Mouse (Mus musculus): Measurements from ENCODE around the gene 1700013G24Rik. TPM values are rescaled to one million over a fixed set of nuclear protein-coding genes. Genes with fewer than 3 reads are reported as not detected.

Gene 1700013G24Rik
- polyA plus RNA-seq, 1 experiment from 2014 or later = not detected

- Histone ChIP-seq H3K27me3 (ENCODE audit: control insufficient read depth, insufficient read depth, low read length) (no peaks in the 10 kb centered on the region), H3K9me3 (ENCODE audit: control insufficient read depth, low read length) (no peaks in the 10 kb centered on the region), H3K4me2 (replicated peaks; ENCODE audit: low read depth) (no peak overlapping the region), H3K36me3 (ENCODE audit: control insufficient read depth, insufficient read depth, low read length) (no peaks in the 10 kb centered on the region), H3K4me1 (replicated peaks; ENCODE audit: control insufficient read depth, insufficient read depth) (peaks cover 10% of the 10 kb centered on the region), H3K27ac (replicated peaks) (no peak overlapping the region), H3K4me3 (ENCODE audit: low read depth, low read length) (no peak overlapping the region), H3K9ac (ENCODE audit: low read length) (no peak overlapping the region)
- 80% methylated on average over 6 of the region's 6 CpGs for WGBS
- TF ChIP-seq EP300 (optimal IDR thresholded peaks at IDR 0.05) = no peak
- no peak for TF ChIP-seq CTCF (IDR thresholded peaks at IDR 0.05; ENCODE audit: low read depth)
- ATAC-seq (ENCODE audit: low FRiP score, low TSS enrichment) (no peak), DNase-seq (ENCODE audit: low spot score) (no peak)
These were observed 894 bp upstream of the 1700013G24Rik start for GRCm38 (mm10) chr4:137452190-137452589.

- WGBS = 86% methylated on average over 14 of the region's 14 CpGs
- Histone ChIP-seq H3K4me1 (replicated peaks; ENCODE audit: control insufficient read depth, insufficient read depth) (peaks cover 3% of the 10 kb centered on the region; the same call in 1 of the 2 replicates), H3K4me2 (replicated peaks; ENCODE audit: low read depth) (no peak overlapping the region), H3K36me3 (ENCODE audit: control insufficient read depth, insufficient read depth, low read length) (no peaks in the 10 kb centered on the region), H3K27me3 (ENCODE audit: control insufficient read depth, insufficient read depth, low read length) (no peaks in the 10 kb centered on the region), H3K4me3 (ENCODE audit: low read depth, low read length) (no peak overlapping the region), H3K27ac (replicated peaks) (no peak overlapping the region), H3K9ac (ENCODE audit: low read length) (no peak overlapping the region), H3K9me3 (ENCODE audit: control insufficient read depth, low read length) (no peaks in the 10 kb centered on the region)
- no peak for ATAC-seq (ENCODE audit: low FRiP score, low TSS enrichment)
- no peak for DNase-seq (ENCODE audit: low spot score)
- no peak for TF ChIP-seq EP300 (optimal IDR thresholded peaks at IDR 0.05)
- TF ChIP-seq CTCF (IDR thresholded peaks at IDR 0.05; ENCODE audit: low read depth) = no peak
These were observed 1.5 kb downstream of the 1700013G24Rik start for GRCm38 (mm10) chr4:137454582-137454981.

- H3K4me2 ChIP-seq (replicated peaks; ENCODE audit: low read depth) = no peak overlapping the region
- 82% methylated on average over 12 of the region's 12 CpGs for WGBS
- no peak for ATAC-seq (ENCODE audit: low FRiP score, low TSS enrichment)
- no peak for TF ChIP-seq EP300 (optimal IDR thresholded peaks at IDR 0.05)
- TF ChIP-seq CTCF (IDR thresholded peaks at IDR 0.05; ENCODE audit: low read depth) = no peak
- H3K4me3 ChIP-seq (ENCODE audit: low read depth, low read length) = no peak overlapping the region
- H3K36me3 ChIP-seq (ENCODE audit: control insufficient read depth, insufficient read depth, low read length) = no peaks in the 10 kb centered on the region
- H3K4me1 ChIP-seq (replicated peaks; ENCODE audit: control insufficient read depth, insufficient read depth) = peaks cover 3% of the 10 kb centered on the region; the same call in 1 of the 2 replicates
- no peak for DNase-seq (ENCODE audit: low spot score)
- no peaks in the 10 kb centered on the region for H3K27me3 ChIP-seq (ENCODE audit: control insufficient read depth, insufficient read depth, low read length)
- H3K27ac ChIP-seq (replicated peaks) = no peak overlapping the region
- H3K9me3 ChIP-seq (ENCODE audit: control insufficient read depth, low read length) = no peaks in the 10 kb centered on the region
- H3K9ac ChIP-seq (ENCODE audit: low read length) = no peak overlapping the region
These were observed 3.5 kb downstream of the 1700013G24Rik start for GRCm38 (mm10) chr4:137456581-137456980.

GRCm38 (mm10) chr4:137457292-137457691 lies 4.2 kb downstream of the 1700013G24Rik start:
- TF ChIP-seq EP300 (optimal IDR thresholded peaks at IDR 0.05) = no peak
- DNase-seq (ENCODE audit: low spot score) (no peak), ATAC-seq (ENCODE audit: low FRiP score, low TSS enrichment) (no peak)
- no peaks in the 10 kb centered on the region for H3K9me3 ChIP-seq (ENCODE audit: control insufficient read depth, low read length)
- no peaks in the 10 kb centered on the region for H3K27me3 ChIP-seq (ENCODE audit: control insufficient read depth, insufficient read depth, low read length)
- no peak overlapping the region for H3K4me3 ChIP-seq (ENCODE audit: low read depth, low read length)
- peaks cover 3% of the 10 kb centered on the region; the same call in 1 of the 2 replicates for H3K4me1 ChIP-seq (replicated peaks; ENCODE audit: control insufficient read depth, insufficient read depth)
- H3K27ac ChIP-seq (replicated peaks) = no peak overlapping the region
- H3K36me3 ChIP-seq (ENCODE audit: control insufficient read depth, insufficient read depth, low read length) = no peaks in the 10 kb centered on the region
- WGBS = 53% methylated on average over 4 of the region's 4 CpGs
- no peak overlapping the region for H3K4me2 ChIP-seq (replicated peaks; ENCODE audit: low read depth)
- H3K9ac ChIP-seq (ENCODE audit: low read length) = no peak overlapping the region

- peaks cover 1% of the 10 kb centered on the region; the same call in 1 of the 2 replicates for H3K4me1 ChIP-seq (replicated peaks; ENCODE audit: control insufficient read depth, insufficient read depth)
- H3K4me3 ChIP-seq (ENCODE audit: low read depth, low read length) = no peak overlapping the region
- H3K27me3 ChIP-seq (ENCODE audit: control insufficient read depth, insufficient read depth, low read length) = no peaks in the 10 kb centered on the region
- 0 out of 2 replicates have a peak, but pooled peaks have one; percentile 14 for ATAC-seq (ENCODE audit: low FRiP score, low TSS enrichment)
- no peak overlapping the region for H3K27ac ChIP-seq (replicated peaks)
- no peaks in the 10 kb centered on the region for H3K36me3 ChIP-seq (ENCODE audit: control insufficient read depth, insufficient read depth, low read length)
- DNase-seq (ENCODE audit: low spot score) = peak; percentile 62
- WGBS = 57% methylated on average over 9 of the region's 9 CpGs
- H3K4me2 ChIP-seq (replicated peaks; ENCODE audit: low read depth) = no peak overlapping the region
- H3K9me3 ChIP-seq (ENCODE audit: control insufficient read depth, low read length) = no peaks in the 10 kb centered on the region
- no peak for TF ChIP-seq EP300 (optimal IDR thresholded peaks at IDR 0.05)
- no peak for TF ChIP-seq CTCF (IDR thresholded peaks at IDR 0.05; ENCODE audit: low read depth)
- no peak overlapping the region for H3K9ac ChIP-seq (ENCODE audit: low read length)
These were observed 5.2 kb downstream of the 1700013G24Rik start for GRCm38 (mm10) chr4:137458310-137458709.

- Histone ChIP-seq H3K4me3 (ENCODE audit: low read depth, low read length) (no peak overlapping the region), H3K9me3 (ENCODE audit: control insufficient read depth, low read length) (no peaks in the 10 kb centered on the region), H3K27ac (replicated peaks) (no peak overlapping the region), H3K36me3 (ENCODE audit: control insufficient read depth, insufficient read depth, low read length) (no peaks in the 10 kb centered on the region), H3K4me1 (replicated peaks; ENCODE audit: control insufficient read depth, insufficient read depth) (no peaks in the 10 kb centered on the region), H3K4me2 (replicated peaks; ENCODE audit: low read depth) (no peak overlapping the region), H3K9ac (ENCODE audit: low read length) (no peak overlapping the region), H3K27me3 (ENCODE audit: control insufficient read depth, insufficient read depth, low read length) (no peaks in the 10 kb centered on the region)
- ATAC-seq (ENCODE audit: low FRiP score, low TSS enrichment) (no peak), DNase-seq (ENCODE audit: low spot score) (no peak)
- WGBS = 59% methylated on average over 5 of the region's 5 CpGs
- TF ChIP-seq CTCF (IDR thresholded peaks at IDR 0.05; ENCODE audit: low read depth) (no peak), EP300 (optimal IDR thresholded peaks at IDR 0.05) (no peak)
These were observed 5.8 kb downstream of the 1700013G24Rik start for GRCm38 (mm10) chr4:137458861-137459260.

Measured in stomach, postnatal 0 days (tissue).